Mouse (Mus musculus) midbrain, embryonic 10.5 days (tissue): Measurements from ENCODE around the gene Stk25. TPM values are rescaled to one million over a fixed set of nuclear protein-coding genes. Genes with fewer than 3 reads are reported as not detected.

ENCODE experiments used
- DNase-seq: peaks from one replicate; pipeline ENCODE4 v3.0.0-alpha.2; 2017; ENCODE audit warnings: low spot score
- H3K27ac ChIP-seq: fragments of 300-500 bp; sonication (generic); replicated peaks from 2 replicates; pipeline ENCODE4 v1.5.1; 2016; ENCODE audit warnings: mild to moderate bottlenecking
- H3K27me3 ChIP-seq: fragments of 300-500 bp; sonication (generic); 2 replicates; pipeline ENCODE4 v1.6.1; 2016; ENCODE audit warnings: low read depth, mild to moderate bottlenecking; ENCODE audit not compliant: poor library complexity, severe bottlenecking
- H3K36me3 ChIP-seq: fragments of 300-500 bp; sonication (generic); 2 replicates; pipeline ENCODE4 v1.6.1; 2016; ENCODE audit warnings: mild to moderate bottlenecking, moderate library complexity
- H3K4me1 ChIP-seq: fragments of 300-500 bp; sonication (generic); 2 replicates; pipeline ENCODE4 v1.6.1; 2016
- H3K4me3 ChIP-seq: fragments of 300-500 bp; sonication (generic); 2 replicates; pipeline ENCODE4 v1.5.1; 2016; ENCODE audit warnings: mild to moderate bottlenecking, moderate library complexity
- H3K9me3 ChIP-seq: fragments of 300-500 bp; sonication (generic); replicated peaks from 2 replicates; pipeline ENCODE4 v1.6.1; 2016; ENCODE audit warnings: mild to moderate bottlenecking
- WGBS: fragments of 180-500 bp; shearing (Covaris S2); methylation state at CpG from one replicate; pipeline ENCODE4 v1.1.7; 2016; 5-methylcytosine and 5-hydroxymethylcytosine counted together
- polyA plus RNA-seq: library from polyadenylated mRNA; unstranded; fragments of >200 nt; fragmentation: Nextera tagmentation; extraction: Ambion mirVana; gene quantifications from 2 replicates; pipeline ENCODE4 v1.2.1, GENCODE M21; 2016

Gene Stk25
- polyA plus RNA-seq, 1 experiment from 2014 or later: 165 TPM

DNA sequence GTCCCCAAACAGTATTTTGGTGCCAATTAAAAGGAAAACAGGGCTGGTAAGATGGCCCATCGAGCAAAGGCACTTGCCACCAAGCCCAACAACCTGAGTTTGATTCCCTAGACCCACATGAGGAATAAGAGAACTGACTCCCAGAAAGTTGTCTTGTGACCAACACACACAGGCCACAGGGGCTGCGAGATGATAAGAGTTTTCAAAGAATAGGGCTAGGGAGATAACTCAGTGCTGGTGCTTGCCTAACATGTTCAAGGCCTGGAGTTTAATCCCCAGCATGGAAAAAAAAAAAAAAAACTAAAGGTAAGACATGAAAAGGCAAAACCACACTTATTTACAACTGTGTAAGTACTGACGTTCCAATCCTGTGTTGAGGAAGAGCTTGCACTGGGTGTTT, 27.7 kb downstream of the Stk25 start:
- no peaks in the 10 kb centered on the region for H3K9me3 ChIP-seq
- WGBS: 92% methylated on average over 3 of the region's 3 CpGs
- no peaks in the 10 kb centered on the region for H3K27me3 ChIP-seq
- no peak overlapping the region for H3K27ac ChIP-seq
- DNase-seq: no peak
- H3K4me1 ChIP-seq: peaks cover 20% of the 10 kb centered on the region
- peaks cover 57% of the 10 kb centered on the region for H3K36me3 ChIP-seq
- H3K4me3 ChIP-seq: no peak overlapping the region

DNA sequence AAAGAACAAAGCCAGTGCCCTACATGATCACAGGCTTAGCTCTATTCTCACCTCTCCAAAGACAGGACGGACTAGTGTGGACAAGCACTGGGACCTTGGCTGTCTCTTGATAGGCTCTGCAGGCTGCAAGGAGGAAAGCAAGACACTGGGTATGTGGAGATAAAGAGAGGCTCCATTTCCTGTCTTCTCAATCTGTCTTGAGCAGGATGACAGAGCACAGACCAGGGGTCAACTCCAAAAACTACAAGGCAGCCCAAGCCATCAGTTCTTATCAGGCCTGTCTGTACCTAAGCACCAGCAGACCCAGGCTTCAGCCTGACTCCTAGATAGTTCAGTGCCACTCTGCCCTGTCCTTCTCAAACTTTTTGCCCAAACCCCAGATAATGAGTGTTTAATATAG, 34.0 kb downstream of the Stk25 start:
- no peak overlapping the region for H3K27ac ChIP-seq
- H3K27me3 ChIP-seq: no peaks in the 10 kb centered on the region
- no peak for DNase-seq
- H3K4me3 ChIP-seq: no peak overlapping the region
- H3K36me3 ChIP-seq: peaks cover 92% of the 10 kb centered on the region
- no peaks in the 10 kb centered on the region for H3K4me1 ChIP-seq
- 89% methylated on average over 1 of the region's 1 CpGs for WGBS
- no peaks in the 10 kb centered on the region for H3K9me3 ChIP-seq

DNA sequence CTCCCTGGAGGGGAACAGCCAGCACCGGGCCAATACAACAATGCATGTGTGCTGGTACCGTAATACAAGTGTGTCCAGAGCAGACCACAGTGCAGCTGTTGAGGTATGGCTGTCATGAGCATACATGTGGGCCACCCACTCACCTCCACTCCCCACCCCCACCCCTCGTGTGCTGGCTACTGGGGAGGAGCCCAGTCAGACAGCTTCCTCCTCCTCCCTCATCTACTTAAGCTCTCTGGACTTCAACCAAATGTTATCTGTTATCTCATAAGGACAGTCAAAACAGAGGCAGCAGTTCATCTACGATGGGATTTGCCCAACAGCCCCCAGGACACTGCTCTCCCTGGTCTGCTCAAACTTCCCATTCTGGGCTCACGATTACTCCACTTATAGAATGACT, 39.5 kb downstream of the Stk25 start:
- H3K9me3 ChIP-seq: no peaks in the 10 kb centered on the region
- H3K36me3 ChIP-seq: peaks cover 38% of the 10 kb centered on the region
- no peak for DNase-seq
- 79% methylated on average over 5 of the region's 5 CpGs for WGBS
- no peak overlapping the region for H3K27ac ChIP-seq
- no peaks in the 10 kb centered on the region for H3K27me3 ChIP-seq
- no peaks in the 10 kb centered on the region for H3K4me1 ChIP-seq
- no peak overlapping the region for H3K4me3 ChIP-seq

DNA sequence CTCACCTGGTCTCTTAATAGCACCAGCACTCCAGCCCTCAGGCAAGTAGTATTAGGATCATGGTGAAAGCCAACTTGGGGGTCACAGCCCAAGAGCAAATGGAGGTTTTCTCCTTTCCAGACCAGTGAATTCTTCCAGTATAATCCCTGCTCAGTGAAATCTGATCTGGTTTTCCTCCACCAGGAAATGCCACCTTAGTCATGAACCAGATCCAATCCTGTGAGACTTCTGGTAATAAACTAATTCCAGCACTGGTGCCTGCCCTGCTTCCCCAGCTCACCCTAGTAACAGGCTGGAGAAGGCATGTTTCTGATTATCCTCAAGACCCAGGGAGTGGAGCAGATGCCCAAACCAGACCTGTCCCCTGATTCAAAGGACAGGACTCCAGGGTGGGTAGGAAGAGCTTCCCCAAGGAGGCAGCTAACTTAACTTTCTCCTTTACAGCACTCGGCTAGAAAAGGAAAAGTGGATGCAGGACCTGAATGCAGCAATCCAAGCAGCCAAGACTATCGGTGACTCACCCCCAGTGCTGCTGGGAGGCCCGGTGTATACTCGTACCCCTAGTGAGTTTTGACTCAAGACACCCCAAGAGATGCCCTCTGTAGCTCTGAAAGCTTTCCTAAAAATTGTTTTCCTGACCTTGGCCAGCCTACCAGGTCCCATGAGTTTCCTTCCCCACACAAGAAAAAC, 40.3 kb downstream of the Stk25 start:
- Histone ChIP-seq H3K4me3 (no peak overlapping the region), H3K27me3 (no peaks in the 10 kb centered on the region), H3K9me3 (no peaks in the 10 kb centered on the region), H3K27ac (no peak overlapping the region), H3K36me3 (peaks cover 31% of the 10 kb centered on the region), H3K4me1 (no peaks in the 10 kb centered on the region)
- DNase-seq: no peak
- WGBS: 86% methylated on average over 4 of the region's 4 CpGs

DNA sequence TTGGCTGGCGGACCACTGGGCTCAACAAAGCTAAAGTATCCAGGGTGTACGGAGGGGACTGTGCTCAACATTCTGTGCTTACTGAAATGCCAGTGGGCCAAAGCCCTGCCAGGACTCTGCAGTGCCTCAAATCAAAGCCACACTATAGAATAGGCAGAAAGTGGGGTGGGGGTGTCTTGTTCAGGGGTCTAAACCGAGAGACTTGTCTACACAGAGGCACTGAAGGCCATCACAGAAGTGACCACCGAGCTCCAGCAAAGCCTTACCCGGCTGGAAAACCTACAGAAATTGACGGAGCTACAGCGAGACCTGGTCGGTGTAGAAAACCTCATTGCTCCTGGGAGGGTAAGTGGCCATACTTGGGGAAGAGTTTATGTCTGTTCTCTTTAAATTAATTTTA, 48.7 kb downstream of the Stk25 start:
- no peak for DNase-seq
- Histone ChIP-seq H3K27me3 (no peaks in the 10 kb centered on the region), H3K4me1 (no peaks in the 10 kb centered on the region), H3K27ac (no peak overlapping the region), H3K4me3 (no peak overlapping the region), H3K9me3 (no peaks in the 10 kb centered on the region), H3K36me3 (no peaks in the 10 kb centered on the region)
- 84% methylated on average over 8 of the region's 8 CpGs for WGBS

DNA sequence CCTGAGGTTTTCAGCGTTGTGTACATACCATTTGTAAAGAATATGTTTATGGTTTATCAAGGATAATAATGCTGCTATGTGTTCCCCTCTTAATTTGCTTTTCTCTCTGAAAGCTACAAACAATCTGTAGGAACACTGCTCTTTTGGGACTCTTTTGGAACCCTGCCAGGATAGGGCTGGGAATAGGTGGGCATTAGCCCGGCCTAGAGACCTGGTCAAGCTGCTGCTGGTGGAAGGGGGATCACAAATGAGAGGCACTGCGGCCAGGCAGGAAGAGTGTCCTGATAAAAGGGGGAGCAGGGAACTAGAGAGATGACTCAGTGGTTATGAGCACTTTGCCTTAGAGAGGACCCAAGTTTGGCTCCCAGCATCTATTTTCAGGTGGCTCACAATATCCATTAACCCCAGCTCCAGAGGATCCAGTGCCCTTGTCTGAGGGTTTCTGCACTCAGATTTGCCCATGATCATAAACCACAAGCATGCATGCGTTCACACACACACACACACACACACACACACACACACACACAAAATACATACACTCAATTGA, 49.7 kb downstream of the Stk25 start:
- Histone ChIP-seq H3K4me1 (no peaks in the 10 kb centered on the region), H3K9me3 (no peaks in the 10 kb centered on the region), H3K4me3 (no peak overlapping the region), H3K36me3 (no peaks in the 10 kb centered on the region), H3K27me3 (no peaks in the 10 kb centered on the region), H3K27ac (no peak overlapping the region)
- 90% methylated on average over 4 of the region's 4 CpGs for WGBS
- no peak for DNase-seq

DNA sequence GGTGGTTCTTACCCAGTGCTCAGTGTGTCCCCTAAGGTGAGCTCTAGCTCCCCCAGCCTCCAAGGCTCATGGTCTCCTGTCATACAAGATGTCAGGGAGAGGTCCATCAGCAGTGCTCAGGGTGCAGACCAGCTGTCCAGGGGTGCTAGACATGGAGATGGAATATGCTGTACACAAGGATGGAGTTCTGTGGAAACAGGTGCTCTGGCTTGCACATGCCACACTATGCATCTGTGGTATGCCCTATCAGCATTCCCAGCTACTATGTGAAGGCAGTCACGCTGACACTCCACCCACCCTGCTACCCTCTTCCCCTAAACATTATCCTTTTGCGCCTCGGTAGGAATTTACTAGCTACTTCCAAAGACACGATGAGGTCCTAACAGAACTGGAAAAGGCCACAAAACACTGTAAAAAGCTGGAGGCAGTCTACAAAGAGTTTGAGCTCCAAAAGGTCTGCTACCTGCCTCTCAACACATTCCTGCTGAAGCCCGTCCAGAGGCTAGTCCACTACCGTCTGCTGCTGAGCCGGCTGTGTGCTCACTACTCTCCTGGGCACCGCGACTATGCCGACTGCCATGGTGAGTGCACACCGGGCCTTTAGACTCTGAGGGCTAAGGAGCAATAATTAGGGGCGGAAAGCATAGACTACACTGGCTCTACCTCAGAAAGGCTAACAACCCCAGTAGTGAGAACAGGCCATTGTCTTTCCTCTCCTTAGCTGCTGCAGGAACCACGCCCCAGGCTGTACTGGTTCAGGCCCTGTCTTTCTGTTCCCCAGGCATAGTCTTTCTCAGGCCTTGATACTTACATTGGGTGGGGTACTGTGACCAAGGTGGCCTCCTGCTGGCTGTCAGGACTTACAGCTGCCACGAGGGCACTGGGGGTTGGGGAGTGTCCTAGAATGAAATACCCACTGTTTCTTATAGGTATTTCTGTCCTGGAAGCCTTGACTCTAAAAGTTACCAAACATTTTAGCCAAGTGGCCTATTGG, 51.1 kb downstream of the Stk25 start:
- Histone ChIP-seq H3K27ac (no peak overlapping the region), H3K9me3 (no peaks in the 10 kb centered on the region), H3K4me1 (no peaks in the 10 kb centered on the region), H3K4me3 (no peak overlapping the region), H3K27me3 (no peaks in the 10 kb centered on the region), H3K36me3 (no peaks in the 10 kb centered on the region)
- WGBS: 87% methylated on average over 14 of the region's 14 CpGs
- DNase-seq: no peak

DNA sequence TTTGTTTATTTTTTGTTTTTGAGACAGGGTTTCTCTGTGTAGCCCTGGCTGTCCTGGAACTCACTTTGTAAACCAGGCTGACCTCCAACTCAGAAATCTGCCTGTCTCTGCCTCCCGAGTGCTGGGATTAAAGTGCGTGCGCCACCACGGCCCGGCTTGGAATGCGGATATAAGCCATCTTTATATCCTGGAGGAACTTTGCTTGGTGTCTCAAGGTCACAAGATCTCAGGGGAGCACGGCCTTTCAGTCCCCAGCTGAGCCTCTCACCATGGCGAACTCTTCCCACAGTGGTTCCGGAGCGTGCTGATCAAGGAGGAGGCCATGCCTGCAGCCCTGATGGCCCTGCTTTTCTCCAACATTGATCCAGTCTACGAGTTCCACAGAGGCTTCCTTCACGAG, 54.5 kb downstream of the Stk25 start:
- Histone ChIP-seq H3K36me3 (no peaks in the 10 kb centered on the region), H3K4me3 (no peak overlapping the region), H3K27ac (no peak overlapping the region), H3K4me1 (no peaks in the 10 kb centered on the region), H3K27me3 (no peaks in the 10 kb centered on the region), H3K9me3 (no peaks in the 10 kb centered on the region)
- 93% methylated on average over 12 of the region's 12 CpGs for WGBS
- DNase-seq: no peak

DNA sequence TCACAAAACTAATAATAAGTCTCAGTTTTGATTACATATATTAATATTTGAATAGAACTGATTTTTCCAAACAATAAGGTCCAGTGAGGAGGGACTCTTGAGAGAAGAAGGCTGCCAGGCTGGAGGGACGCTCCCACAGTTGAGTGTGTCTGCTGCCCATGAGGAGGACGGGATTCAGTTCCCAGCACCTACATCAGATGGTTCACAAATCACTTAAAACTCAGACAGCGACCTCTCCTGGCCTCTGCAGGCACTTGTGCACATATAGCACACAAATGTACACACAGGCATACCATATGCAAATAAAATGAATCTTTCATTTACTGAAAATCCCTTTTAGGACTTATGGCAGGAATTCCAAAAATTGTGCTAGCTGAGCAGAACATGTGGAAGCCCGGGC, 55.5 kb downstream of the Stk25 start:
- Histone ChIP-seq H3K9me3 (no peaks in the 10 kb centered on the region), H3K4me3 (no peak overlapping the region), H3K36me3 (no peaks in the 10 kb centered on the region), H3K4me1 (no peaks in the 10 kb centered on the region), H3K27ac (no peak overlapping the region), H3K27me3 (no peaks in the 10 kb centered on the region)
- DNase-seq: no peak
- WGBS: 79% methylated on average over 4 of the region's 4 CpGs

DNA sequence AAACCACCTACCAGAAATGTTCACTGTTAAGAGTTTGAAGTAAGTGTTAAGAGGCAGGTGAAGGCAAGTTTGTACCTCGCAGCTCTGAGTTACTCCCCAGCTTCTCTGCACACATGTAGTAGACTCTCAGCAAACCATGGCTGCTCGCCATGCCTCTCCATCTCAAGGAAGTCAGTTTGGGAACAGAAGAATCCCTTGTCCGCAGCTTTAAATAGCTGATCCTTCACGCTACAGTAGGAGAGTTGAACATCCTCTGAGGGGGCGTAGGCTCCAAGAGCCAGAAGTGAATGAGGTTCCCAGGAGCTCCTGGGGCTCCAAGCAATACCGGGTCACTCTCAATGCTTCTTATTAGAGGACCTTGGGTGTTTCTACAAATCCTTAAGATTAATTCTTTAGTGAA, 62.5 kb downstream of the Stk25 start:
- WGBS: 80% methylated on average over 6 of the region's 6 CpGs
- Histone ChIP-seq H3K36me3 (no peaks in the 10 kb centered on the region), H3K4me3 (no peak overlapping the region), H3K4me1 (no peaks in the 10 kb centered on the region), H3K27ac (no peak overlapping the region), H3K9me3 (no peaks in the 10 kb centered on the region), H3K27me3 (no peaks in the 10 kb centered on the region)
- no peak for DNase-seq

DNA sequence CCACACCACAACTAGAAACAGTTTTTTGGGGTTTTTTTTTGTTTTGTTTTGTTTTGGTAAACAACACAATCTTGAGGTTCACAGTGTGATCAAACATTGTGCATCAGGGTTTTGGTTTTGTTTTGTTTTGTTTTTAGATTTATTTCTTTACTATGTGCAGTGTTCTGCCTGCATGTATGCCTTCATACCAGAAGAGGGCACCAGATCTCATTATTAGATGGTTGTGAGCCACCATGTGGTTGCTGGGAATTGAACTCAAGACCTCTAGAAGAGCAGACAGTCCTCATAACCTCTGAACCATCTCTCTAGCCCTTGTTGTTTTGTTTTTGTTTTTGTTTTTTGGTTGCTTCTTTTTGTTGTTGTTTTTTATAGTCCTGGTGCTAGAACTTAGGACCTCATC, 64.5 kb downstream of the Stk25 start:
- no peaks in the 10 kb centered on the region for H3K9me3 ChIP-seq

DNA sequence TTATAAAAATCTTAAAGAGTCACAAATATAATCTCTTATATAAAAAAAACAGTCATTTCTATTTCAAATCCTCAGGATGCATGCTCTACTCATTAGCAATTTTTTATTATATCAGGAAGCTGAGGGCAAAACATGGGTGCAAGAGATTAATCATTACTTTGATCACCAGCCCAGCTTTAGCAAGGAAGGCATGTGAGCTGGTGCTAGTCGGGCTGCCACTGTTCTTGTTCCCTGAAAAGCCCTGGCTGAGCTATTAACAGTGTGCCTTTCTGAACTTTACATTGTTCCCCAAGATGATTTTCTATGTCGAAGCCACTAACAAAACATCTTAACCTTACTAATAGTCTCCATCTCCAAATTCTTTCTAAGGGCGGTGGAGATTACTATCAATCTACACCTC, 70.1 kb downstream of the Stk25 start:
- 81% methylated on average over 3 of the region's 3 CpGs for WGBS
- Histone ChIP-seq H3K36me3 (no peaks in the 10 kb centered on the region), H3K27ac (no peak overlapping the region), H3K4me3 (no peak overlapping the region), H3K9me3 (no peaks in the 10 kb centered on the region), H3K4me1 (no peaks in the 10 kb centered on the region), H3K27me3 (no peaks in the 10 kb centered on the region)
- no peak for DNase-seq

More for the DNA sequence above, 64.5 kb downstream of the Stk25 start:
- Histone ChIP-seq H3K36me3 (no peaks in the 10 kb centered on the region), H3K27ac (no peak overlapping the region), H3K4me3 (no peak overlapping the region), H3K4me1 (no peaks in the 10 kb centered on the region), H3K27me3 (no peaks in the 10 kb centered on the region)
- no peak for DNase-seq

DNA sequence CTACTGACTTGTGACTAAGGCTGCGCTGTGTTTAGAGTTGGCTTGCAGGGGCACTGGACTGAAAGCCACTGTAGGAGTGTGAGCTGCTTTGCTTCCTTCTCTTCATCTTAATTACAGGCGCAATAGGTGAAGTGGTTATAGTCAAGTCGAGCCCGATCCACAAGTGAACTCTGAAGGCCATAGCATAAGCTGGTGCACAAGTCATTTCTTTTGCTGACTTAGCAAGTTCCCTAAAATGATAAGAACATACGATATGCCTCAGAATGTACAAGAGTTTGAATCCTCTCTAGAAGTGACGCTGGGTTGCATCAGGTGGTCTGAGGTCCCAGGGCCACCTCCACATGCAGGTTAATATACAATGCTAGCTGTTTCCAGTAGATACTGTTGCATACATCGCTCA, 76.9 kb downstream of the Stk25 start:
- no peaks in the 10 kb centered on the region for H3K36me3 ChIP-seq
- H3K4me1 ChIP-seq: no peaks in the 10 kb centered on the region
- no peak for DNase-seq
- no peak overlapping the region for H3K27ac ChIP-seq
- 94% methylated on average over 7 of the region's 7 CpGs for WGBS
- H3K27me3 ChIP-seq: no peaks in the 10 kb centered on the region
- no peaks in the 10 kb centered on the region for H3K9me3 ChIP-seq
- H3K4me3 ChIP-seq: no peak overlapping the region
